Mouse (Mus musculus) cerebellum, postnatal 4 days (tissue): Measurements from ENCODE around the gene Olfr850.

Experiments used
- DNase-seq, 2 experiments: peaks; one replicate each; pipeline ENCODE4 v3.0.0; 2022; ENCODE audit warnings: low spot score in 2 of 2, mixed read lengths in 1 of 2

Olfr850 gene

DNA sequence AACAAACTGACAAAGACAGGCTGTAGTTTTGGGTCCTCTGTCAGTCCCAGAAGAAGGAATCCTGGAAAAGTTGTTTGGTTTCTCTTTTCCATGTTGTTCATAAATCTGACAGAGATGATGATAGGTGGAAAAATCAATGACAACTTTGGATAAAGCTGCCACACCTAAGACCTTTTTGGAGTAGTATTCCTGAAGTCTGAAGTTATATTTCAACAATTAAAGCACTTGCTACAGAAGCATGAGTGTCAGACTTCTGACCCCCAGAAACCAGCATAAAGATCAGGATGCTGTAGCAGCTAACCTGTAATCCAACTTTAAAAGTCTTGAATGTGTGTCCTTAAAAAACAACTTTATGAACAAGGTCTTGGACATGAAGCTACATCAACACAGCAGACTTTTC lies at the start of gene Olfr850:
Gene Olfr850 (minus strand): TSS at position 101 of the 400 bp plus-strand sequence.
- DNase-seq, result no peak

DNA sequence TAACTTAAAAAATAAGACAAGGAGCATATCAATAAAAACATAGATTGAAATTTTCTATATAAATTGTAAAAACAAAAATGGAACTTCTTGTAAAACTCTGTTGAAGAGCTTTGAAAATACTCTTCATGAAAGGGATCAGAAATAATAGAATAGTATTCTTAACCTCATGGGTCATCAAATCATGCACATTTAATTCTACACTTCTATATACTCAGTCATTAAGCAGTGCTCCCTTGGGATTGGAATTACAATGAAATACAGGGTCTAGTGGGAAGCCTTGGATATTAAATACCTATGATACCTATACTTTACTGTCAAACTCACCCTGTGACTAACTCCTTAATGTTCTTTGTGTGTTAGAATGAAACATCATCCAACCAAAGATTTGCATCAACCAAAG lies 14.9 kb upstream of the Olfr850 start, which contains the start of gene Olfr851:
Gene Olfr851 (plus strand): TSS at position 301 of the 400 bp plus-strand sequence.
- no peak for DNase-seq

DNA sequence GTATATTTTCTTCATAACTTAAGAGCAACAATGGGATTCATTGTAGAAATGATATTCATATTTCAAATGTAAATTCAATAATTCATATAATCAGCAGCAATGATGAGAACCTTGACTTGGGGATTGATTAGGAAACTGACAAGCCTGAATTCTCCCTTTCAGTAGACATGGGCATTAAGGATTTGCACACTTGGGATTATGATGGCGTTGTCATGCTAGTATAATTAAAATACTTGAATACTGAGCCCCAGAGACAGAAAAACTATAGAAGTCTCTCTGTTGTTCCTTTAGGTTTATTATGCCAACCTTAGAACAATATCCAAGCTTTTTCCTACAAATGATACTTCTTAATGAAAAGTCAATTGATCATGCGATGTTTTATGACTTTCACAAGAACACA lies 38.1 kb downstream of the Olfr850 start, which contains the start of gene Olfr849:
Gene Olfr849 (plus strand): TSS at position 301 of the 400 bp plus-strand sequence.
- no peak for DNase-seq
